Comparison of ENCODE assay signal across 8 mouse cellular contexts in genomic region chr2:168204476-168204999, GRCm38 (mm10). TPM values are rescaled to one million over a fixed set of nuclear protein-coding genes. Genes with fewer than 3 reads are reported as not detected.
A peak's percentile ranks its signal among the peaks of the same experiment; 100 is the strongest.
DNase-seq lines count a peak whose midpoint lies in the region; ATAC-seq and TF ChIP-seq lines count a peak whose summit lies in the region.

No protein-coding gene starts in this region.

- intact Hi-C loops in left cerebral cortex, adult 2 months (cut with DNase I): loop anchor here (2.0 to 10.0 kb wide), 2 partner anchors 90 to 520 kb away; partner anchors contain the start of genes Cebpb and Tmem189

- peaks cover 26% of the 10 kb centered on the region for H3K4me1 ChIP-seq in embryonic facial prominence, embryonic 14.5 days (ENCODE audit: control insufficient read depth, insufficient read depth, low read length)
- H3K4me1 ChIP-seq in intestine, embryonic 15.5 days (replicated peaks): peaks cover 23% of the 10 kb centered on the region
- peaks cover 37% of the 10 kb centered on the region for H3K4me1 ChIP-seq in neural tube, embryonic 12.5 days

- no peak overlapping the region for H3K27ac ChIP-seq in left cerebral cortex, adult 2 months
- no peak overlapping the region for H3K27ac ChIP-seq in embryonic facial prominence, embryonic 14.5 days (replicated peaks; ENCODE audit: low read depth, low read length)
- no peak overlapping the region for H3K27ac ChIP-seq in intestine, embryonic 15.5 days
- H3K27ac ChIP-seq in neural tube, embryonic 12.5 days: no peak overlapping the region

- 78% methylated on average over 8 of the region's 8 CpGs for WGBS in embryonic facial prominence, embryonic 14.5 days
- WGBS in intestine, embryonic 15.5 days: 78% methylated on average over 8 of the region's 8 CpGs
- 91% methylated on average over 8 of the region's 8 CpGs for WGBS in neural tube, embryonic 12.5 days

- no peaks in the 10 kb centered on the region for H3K27me3 ChIP-seq in embryonic facial prominence, embryonic 14.5 days (replicated peaks; ENCODE audit: control insufficient read depth, insufficient read depth, low read length)
- no peaks in the 10 kb centered on the region for H3K27me3 ChIP-seq in intestine, embryonic 15.5 days (replicated peaks)
- H3K27me3 ChIP-seq in neural tube, embryonic 12.5 days (replicated peaks): no peaks in the 10 kb centered on the region

- H3K9me3 ChIP-seq in embryonic facial prominence, embryonic 14.5 days (ENCODE audit: control insufficient read depth, low read length): peaks cover 4% of the 10 kb centered on the region; the same call in 1 of the 2 replicates
- H3K9me3 ChIP-seq in intestine, embryonic 15.5 days: no peaks in the 10 kb centered on the region
- H3K9me3 ChIP-seq in neural tube, embryonic 12.5 days: no peaks in the 10 kb centered on the region

- no peak for ATAC-seq in embryonic facial prominence, embryonic 14.5 days (ENCODE audit: low read depth)
- ATAC-seq in intestine, embryonic 15.5 days: no peak
- no peak for ATAC-seq in neural tube, embryonic 12.5 days (ENCODE audit: low FRiP score, low read depth)

- no peak for DNase-seq in left cerebral cortex, adult 2 months (ENCODE audit: extremely low spot score in 1 of 2, low spot score in 2 of 2)
- no peak for DNase-seq in left cerebral cortex, adult 8-10 months (ENCODE audit: low spot score in 2 of 2)
- no peak for DNase-seq in embryonic facial prominence, embryonic 14.5 days (ENCODE audit: low spot score)
- no peak for DNase-seq in gastrocnemius, postnatal 10 days
- no peak for DNase-seq in layer of hippocampus, adult 18-20 months (ENCODE audit: low spot score in 2 of 2)
- DNase-seq in adrenal gland, postnatal 14 days: no peak

- TF ChIP-seq CTCF in left cerebral cortex, adult 2 months (IDR thresholded peaks at IDR 0.05): no peak; the same call in 1 of the 2 replicates

- H3K36me3 ChIP-seq in embryonic facial prominence, embryonic 14.5 days (ENCODE audit: control insufficient read depth, insufficient read depth, low read length): peaks cover 32% of the 10 kb centered on the region
- 0 out of 2 replicates have a peak, but pooled peaks cover 3% of the 10 kb centered on the region for H3K36me3 ChIP-seq in intestine, embryonic 15.5 days
- peaks cover 24% of the 10 kb centered on the region for H3K36me3 ChIP-seq in neural tube, embryonic 12.5 days

- peak overlapping the region; percentile 97 for H3K4me3 ChIP-seq in left cerebral cortex, adult 2 months
- peak overlapping the region; percentile 97 for H3K4me3 ChIP-seq in embryonic facial prominence, embryonic 14.5 days (ENCODE audit: low read depth, low read length)
- peak overlapping the region; percentile 88 for H3K4me3 ChIP-seq in intestine, embryonic 15.5 days (replicated peaks)
- peak overlapping the region; percentile 99 for H3K4me3 ChIP-seq in neural tube, embryonic 12.5 days

- H3K9ac ChIP-seq in embryonic facial prominence, embryonic 14.5 days (ENCODE audit: low read depth, low read length): peak overlapping the region; percentile 100; the same call in 1 of the 2 replicates
- H3K9ac ChIP-seq in intestine, embryonic 15.5 days: peak overlapping the region; percentile 18; the same call in 1 of the 2 replicates
- H3K9ac ChIP-seq in neural tube, embryonic 12.5 days: peak overlapping the region; percentile 100; the same call in 1 of the 2 replicates

- H3K4me2 ChIP-seq in embryonic facial prominence, embryonic 14.5 days (ENCODE audit: low read depth, low read length): peak overlapping the region; percentile 59
- H3K4me2 ChIP-seq in intestine, embryonic 15.5 days (replicated peaks): peak overlapping the region; percentile 75
- peak overlapping the region; percentile 85 for H3K4me2 ChIP-seq in neural tube, embryonic 12.5 days (replicated peaks)

RNA-seq across cellular contexts. Expression of gene Adnp, which starts 2.4 kb away (rescaled TPM):
- 10 to 100 TPM; 84.0 to 91.6 TPM for total RNA-seq in left cerebral cortex, adult 2 months (2021)
- total RNA-seq in left cerebral cortex, adult 8-10 months (2022): 10 to 100 TPM; 65.9 to 78.9 (median 72.1) TPM
- polyA plus RNA-seq in embryonic facial prominence, embryonic 14.5 days (2014; fragmentation: Nextera tagmentation; extraction: Ambion mirVana): 2.5 and 3.3 TPM in 2 replicates
- polyA plus RNA-seq in intestine, embryonic 15.5 days (2015; fragmentation: Nextera tagmentation; extraction: Ambion mirVana): 4.6 and 6.1 TPM in 2 replicates
- 24.4 and 32.1 TPM in 2 replicates for polyA plus RNA-seq in neural tube, embryonic 12.5 days (2016; fragmentation: Nextera tagmentation; extraction: Ambion mirVana)
- 10 to 100 TPM; 28.4 to 33.5 TPM for total RNA-seq in gastrocnemius, postnatal 10 days (2021)
- 10 to 100 TPM; 82.7 to 90.3 TPM for total RNA-seq in layer of hippocampus, adult 18-20 months (2021)
- total RNA-seq in adrenal gland, postnatal 14 days (2021): 48.9 and 51.8 TPM in 2 replicates

RNA-seq across cellular contexts. Expression of gene Gm20716, which starts 25.6 kb away (rescaled TPM):
- 10 to 100 TPM; 26.9 to 32.3 TPM for total RNA-seq in left cerebral cortex, adult 2 months (2021)
- total RNA-seq in left cerebral cortex, adult 8-10 months (2022): 10 to 100 TPM; 33.4 to 47.7 (median 40.3) TPM
- polyA plus RNA-seq in embryonic facial prominence, embryonic 14.5 days (2014; fragmentation: Nextera tagmentation; extraction: Ambion mirVana): 21.5 and 22.0 TPM in 2 replicates
- polyA plus RNA-seq in intestine, embryonic 15.5 days (2015; fragmentation: Nextera tagmentation; extraction: Ambion mirVana): 12.9 and 14.7 TPM in 2 replicates
- polyA plus RNA-seq in neural tube, embryonic 12.5 days (2016; fragmentation: Nextera tagmentation; extraction: Ambion mirVana): 18.6 and 22.8 TPM in 2 replicates
- 10 to 100 TPM; 14.6 to 19.5 TPM for total RNA-seq in gastrocnemius, postnatal 10 days (2021)
- total RNA-seq in layer of hippocampus, adult 18-20 months (2021): 10 to 100 TPM; 24.7 to 31.3 TPM
- 25.8 and 28.0 TPM in 2 replicates for total RNA-seq in adrenal gland, postnatal 14 days (2021)

RNA-seq across cellular contexts. Expression of gene Dpm1, which starts 25.9 kb away (rescaled TPM):
- total RNA-seq in left cerebral cortex, adult 2 months (2021): 10 to 100 TPM; 68.5 to 75.8 TPM
- total RNA-seq in left cerebral cortex, adult 8-10 months (2022): 10 to 100 TPM; 44.0 to 64.1 (median 57.8) TPM
- 84.6 and 86.6 TPM in 2 replicates for polyA plus RNA-seq in embryonic facial prominence, embryonic 14.5 days (2014; fragmentation: Nextera tagmentation; extraction: Ambion mirVana)
- polyA plus RNA-seq in intestine, embryonic 15.5 days (2015; fragmentation: Nextera tagmentation; extraction: Ambion mirVana): 94.9 and 104 TPM in 2 replicates
- 70.4 and 79.4 TPM in 2 replicates for polyA plus RNA-seq in neural tube, embryonic 12.5 days (2016; fragmentation: Nextera tagmentation; extraction: Ambion mirVana)
- total RNA-seq in gastrocnemius, postnatal 10 days (2021): 10 to 100 TPM; 49.7 to 54.9 TPM
- total RNA-seq in layer of hippocampus, adult 18-20 months (2021): 10 to 100 TPM; 68.3 to 74.5 TPM
- total RNA-seq in adrenal gland, postnatal 14 days (2021): 116 and 126 TPM in 2 replicates

RNA-seq across cellular contexts. Expression of gene Mocs3, which starts 25.9 kb away (rescaled TPM):
- total RNA-seq in left cerebral cortex, adult 2 months (2021): 10 to 100 TPM; 19.6 to 20.1 TPM
- 10 to 100 TPM; 16.9 to 19.6 (median 19.2) TPM for total RNA-seq in left cerebral cortex, adult 8-10 months (2022)
- polyA plus RNA-seq in embryonic facial prominence, embryonic 14.5 days (2014; fragmentation: Nextera tagmentation; extraction: Ambion mirVana): 8.8 and 8.9 TPM in 2 replicates
- 5.8 and 7.3 TPM in 2 replicates for polyA plus RNA-seq in intestine, embryonic 15.5 days (2015; fragmentation: Nextera tagmentation; extraction: Ambion mirVana)
- 12.5 TPM in 2 replicates for polyA plus RNA-seq in neural tube, embryonic 12.5 days (2016; fragmentation: Nextera tagmentation; extraction: Ambion mirVana)
- 1 to 10 TPM; 3.5 to 4.3 TPM for total RNA-seq in gastrocnemius, postnatal 10 days (2021)
- total RNA-seq in layer of hippocampus, adult 18-20 months (2021): 10 to 100 TPM; 18.1 to 18.2 TPM
- 11.9 and 12.2 TPM in 2 replicates for total RNA-seq in adrenal gland, postnatal 14 days (2021)

Comparison
In these comparisons a context has a peak if more than half of its experiments do, and no peak if none do; other contexts are left out.
1. H3K9ac ChIP-seq: peak in every context shown above with its lines; median percentile 100 in embryonic facial prominence, embryonic 14.5 days; 100 in neural tube, embryonic 12.5 days; 18 in intestine, embryonic 15.5 days.